Mouse (Mus musculus): ENCODE results near the gene Ifi202b. TPM values are rescaled to one million over a fixed set of nuclear protein-coding genes. Genes with fewer than 3 reads are reported as not detected.
"Not testable (repeated sequence)": the region's sequence is repeated elsewhere in the genome, so short reads cannot be mapped to it uniquely, and the experiment has no call there.

Ifi202b gene
- total RNA-seq (2021), result not detected

DNA sequence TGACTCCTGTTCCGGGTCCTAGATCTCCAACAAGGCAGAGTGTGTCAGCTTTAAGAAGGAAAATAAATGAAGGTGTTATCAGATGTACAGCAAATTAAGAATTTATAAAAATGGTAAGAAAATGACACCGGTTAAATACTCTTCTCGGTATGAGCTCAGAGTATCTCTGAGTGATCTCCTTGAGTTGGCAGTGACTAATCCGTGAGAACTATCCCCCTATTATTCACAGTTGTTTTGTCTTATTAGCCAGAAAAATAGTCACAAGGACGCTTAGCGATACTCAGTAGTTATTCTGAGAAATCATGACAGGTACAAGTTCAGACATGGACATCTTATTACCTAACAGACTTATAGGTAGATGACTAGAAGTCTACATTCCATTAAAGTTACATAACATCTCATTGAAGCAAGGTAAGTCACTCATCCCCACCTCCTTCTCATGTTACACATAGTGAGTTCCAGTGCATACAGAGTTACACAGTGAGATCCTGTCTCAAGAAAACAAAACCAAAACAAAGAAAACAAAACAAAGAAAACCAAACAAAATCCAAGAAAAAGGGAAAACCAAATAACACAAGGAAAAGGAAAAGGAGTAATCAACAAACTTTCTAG lies at the start of gene Ifi202b:
Gene Ifi202b (minus strand): TSS at position 51 of the 612 bp plus-strand sequence.
- intact Hi-C loops (cut with DNase I); DNase-seq (ENCODE audit: low spot score in 2 of 2): not testable (repeated sequence)

DNA sequence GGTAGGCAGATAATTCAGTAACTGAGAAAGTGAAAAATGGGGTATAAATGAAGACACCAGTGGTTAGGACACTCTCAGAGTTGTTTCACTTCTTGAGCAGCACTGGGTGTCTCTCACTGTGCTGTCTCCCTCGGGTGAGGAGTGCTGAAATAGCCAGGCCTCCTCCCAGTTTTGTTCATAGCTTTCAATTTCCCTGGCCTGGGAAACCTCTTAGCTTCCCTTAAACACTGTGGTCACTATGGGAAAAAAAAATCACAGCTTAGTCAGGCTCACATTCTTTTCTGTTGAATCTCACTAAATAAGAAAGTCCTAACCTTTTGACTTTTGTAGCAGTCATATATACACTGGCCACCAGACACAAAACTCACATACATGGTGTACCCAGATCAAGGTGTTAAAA lies 49.2 kb upstream of the Ifi202b start, which contains the start of gene Ifi205:
Gene Ifi205 (minus strand): TSS at position 113 of the 400 bp plus-strand sequence.
- DNase-seq (ENCODE audit: low spot score in 2 of 2), result no peak
- intact Hi-C loops (cut with DNase I), result no loop called here

DNA sequence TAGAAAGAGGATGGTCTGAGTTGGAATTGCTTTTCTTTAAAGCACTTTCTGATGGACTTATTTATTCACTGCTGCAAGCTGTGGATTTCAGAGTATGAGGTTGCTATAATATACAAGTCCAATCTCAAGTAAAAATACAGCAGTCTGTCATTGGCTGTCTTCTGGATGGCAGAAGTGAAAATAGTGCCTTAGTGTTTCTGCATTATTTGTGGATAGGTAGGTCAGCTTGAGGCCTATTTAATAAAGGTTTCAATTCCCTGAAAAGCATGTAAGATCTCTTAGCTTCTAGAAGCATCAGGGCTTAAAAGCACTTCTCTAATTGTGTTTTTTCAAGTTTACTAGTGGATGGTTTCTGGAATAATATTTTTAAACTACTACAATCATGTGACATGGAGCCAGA lies 24.5 kb upstream of the Ifi202b start:
- intact Hi-C loops (cut with DNase I); DNase-seq (ENCODE audit: low spot score in 2 of 2): not testable (repeated sequence)

DNA sequence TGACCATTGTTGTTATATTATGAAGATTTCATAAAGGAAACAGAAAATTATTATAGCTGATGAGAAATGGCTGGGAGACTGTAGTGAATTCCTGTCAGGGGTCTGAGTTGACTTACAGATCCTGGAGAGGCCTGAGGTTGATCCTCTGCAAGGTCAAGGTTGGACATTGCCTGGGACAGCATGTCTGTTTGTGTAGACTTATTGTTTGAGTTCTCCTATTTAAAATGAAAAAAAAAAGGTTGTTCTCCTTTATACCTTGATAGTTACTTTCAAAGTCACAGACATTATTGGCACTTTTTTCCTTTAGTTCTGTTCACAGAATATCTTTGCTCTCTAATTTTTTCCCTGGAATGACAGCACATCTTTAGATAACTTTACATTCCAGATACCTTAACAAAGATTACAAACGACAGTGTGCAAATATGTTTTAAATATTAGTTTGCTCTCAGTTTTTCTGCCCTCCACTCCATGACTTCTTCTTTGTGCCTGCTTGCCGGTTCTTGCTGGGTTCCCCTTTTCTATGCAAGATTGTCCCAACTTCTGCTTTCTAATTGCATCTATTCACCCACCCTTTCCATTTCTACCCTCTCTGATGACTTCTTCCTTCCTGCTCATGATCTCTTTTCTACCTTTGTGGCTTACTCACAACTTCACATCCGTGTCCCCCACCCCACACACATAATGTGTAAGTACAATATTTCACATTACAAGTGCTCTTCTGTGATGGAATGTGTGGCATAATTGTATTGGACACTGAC lies 22.0 kb upstream of the Ifi202b start:
- DNase-seq (ENCODE audit: low spot score in 2 of 2); intact Hi-C loops (cut with DNase I): not testable (repeated sequence)

DNA sequence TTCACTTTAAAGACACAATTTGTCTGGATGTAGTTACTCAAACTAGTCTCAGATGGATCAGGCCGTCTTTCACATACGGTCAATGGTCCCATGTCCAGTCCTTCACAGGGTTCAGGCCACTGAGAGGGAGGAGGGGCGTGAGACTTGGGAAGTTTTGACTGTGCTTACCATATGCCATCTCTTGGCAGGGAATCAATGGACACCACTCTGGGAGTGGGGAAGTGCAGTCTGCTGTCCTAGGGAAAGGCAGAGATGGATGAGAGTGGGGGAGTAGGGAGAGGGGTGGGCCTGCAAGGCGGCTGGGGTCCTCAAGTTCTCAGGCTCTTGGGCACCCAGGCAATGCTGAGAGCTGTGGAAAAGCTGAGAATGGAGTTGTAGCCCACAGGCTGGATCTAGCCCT lies 12.5 kb upstream of the Ifi202b start:
- no peak for DNase-seq (ENCODE audit: low spot score in 2 of 2)
- intact Hi-C loops (cut with DNase I), result no loop called here

DNA sequence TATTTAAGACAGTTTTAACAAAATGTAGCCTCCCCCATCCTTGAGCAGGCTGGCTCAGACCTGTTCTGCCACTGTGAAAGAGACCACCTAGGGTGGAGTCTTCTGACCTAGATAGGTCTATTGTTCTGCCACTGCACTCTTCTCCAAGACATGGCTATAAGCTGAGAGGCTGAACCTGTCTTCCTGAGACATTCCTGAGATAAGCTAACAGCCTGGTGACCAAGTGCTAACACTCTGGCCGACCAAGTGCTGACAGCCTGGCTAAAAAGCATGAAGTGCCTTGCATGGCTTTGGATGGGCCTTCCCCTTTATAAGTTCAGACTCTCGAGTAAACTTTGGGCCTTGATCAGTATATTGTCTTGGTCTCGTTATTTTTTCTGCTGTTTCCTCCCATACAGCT lies 1.5 kb downstream of the Ifi202b start:
- DNase-seq (ENCODE audit: low spot score in 2 of 2); intact Hi-C loops (cut with DNase I): not testable (repeated sequence)

DNA sequence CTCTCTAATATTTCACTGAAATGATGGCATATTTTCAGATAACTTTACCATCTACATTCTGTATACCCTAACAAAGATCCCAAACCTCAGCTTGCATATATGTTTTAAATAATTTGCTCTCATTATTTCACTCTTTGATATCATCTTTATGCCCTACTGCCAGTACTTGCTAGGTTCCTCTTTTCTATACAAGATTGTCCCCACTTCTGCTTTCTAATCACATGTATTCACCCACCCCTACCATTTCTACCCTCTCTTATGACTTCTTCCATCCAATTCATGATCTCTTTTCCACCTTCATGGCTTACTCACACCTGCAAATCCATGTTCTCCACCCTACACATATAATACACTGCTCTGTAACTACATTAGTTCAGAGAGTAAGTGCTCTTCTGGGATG lies 4.9 kb downstream of the Ifi202b start:
- intact Hi-C loops (cut with DNase I), result no loop called here
- no peak for DNase-seq (ENCODE audit: low spot score in 2 of 2)

DNA sequence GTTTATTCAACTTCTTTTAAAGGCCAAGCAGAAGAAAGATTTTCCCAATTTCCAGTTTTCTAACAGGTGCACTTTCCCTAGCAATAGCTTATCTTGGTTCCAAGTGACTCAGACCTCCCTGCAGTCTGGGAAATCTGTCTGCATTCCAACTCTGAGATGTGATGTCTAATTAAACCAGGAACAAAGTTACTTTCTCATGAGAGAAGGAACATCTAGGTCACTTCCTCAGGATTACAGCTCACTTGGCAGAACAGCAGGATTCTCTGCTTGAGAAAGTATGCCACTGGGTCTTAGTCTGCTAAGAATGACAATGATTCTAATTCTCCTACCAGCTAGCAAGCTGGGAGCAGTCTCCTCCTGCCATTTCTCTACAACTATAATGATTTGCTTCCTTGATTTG lies 9.4 kb downstream of the Ifi202b start:
- DNase-seq (ENCODE audit: low spot score in 2 of 2), result peak; percentile 5 to 82
- intact Hi-C loops (cut with DNase I), result no loop called here

DNA sequence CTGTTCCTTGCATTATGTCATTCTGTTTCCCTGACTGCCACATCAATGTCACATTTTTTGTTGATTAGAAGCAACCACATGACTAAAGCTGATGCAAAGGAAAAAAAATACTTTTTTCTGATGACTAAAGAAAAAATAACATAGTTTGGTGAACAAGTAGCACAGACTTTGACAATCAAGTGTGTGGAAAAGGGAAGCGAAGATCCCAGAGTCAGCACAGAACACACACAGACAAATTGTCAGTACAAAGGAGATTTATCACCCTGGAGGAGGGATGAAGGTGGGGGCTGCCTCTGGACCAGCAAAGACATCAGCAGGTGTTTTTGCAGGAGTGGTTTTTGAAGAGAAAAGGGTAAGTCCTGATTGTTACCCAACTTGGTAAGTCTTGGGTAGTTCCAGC lies 21.1 kb downstream of the Ifi202b start:
- DNase-seq (ENCODE audit: low spot score in 2 of 2); intact Hi-C loops (cut with DNase I): not testable (repeated sequence)

DNA sequence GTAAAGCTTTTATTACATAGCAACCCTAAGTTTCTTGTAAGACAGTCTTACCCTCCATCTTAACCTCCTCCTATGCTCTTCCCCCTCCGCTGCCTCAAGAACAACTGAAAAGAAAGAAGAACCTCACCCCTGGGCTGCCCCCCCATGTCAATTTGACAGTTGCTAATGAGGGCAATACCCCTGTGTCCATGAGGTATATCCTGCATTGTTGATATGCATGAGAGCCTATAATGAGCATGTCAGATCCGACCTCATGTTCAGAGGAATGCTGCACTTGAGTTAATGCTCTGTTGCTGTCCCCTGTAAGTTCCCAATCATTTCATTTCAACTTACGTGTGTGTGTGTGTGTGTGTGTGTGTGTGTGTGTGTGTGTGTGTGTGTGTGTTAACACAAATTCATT lies 22.5 kb downstream of the Ifi202b start:
- intact Hi-C loops (cut with DNase I), result not testable (repeated sequence)

DNA sequence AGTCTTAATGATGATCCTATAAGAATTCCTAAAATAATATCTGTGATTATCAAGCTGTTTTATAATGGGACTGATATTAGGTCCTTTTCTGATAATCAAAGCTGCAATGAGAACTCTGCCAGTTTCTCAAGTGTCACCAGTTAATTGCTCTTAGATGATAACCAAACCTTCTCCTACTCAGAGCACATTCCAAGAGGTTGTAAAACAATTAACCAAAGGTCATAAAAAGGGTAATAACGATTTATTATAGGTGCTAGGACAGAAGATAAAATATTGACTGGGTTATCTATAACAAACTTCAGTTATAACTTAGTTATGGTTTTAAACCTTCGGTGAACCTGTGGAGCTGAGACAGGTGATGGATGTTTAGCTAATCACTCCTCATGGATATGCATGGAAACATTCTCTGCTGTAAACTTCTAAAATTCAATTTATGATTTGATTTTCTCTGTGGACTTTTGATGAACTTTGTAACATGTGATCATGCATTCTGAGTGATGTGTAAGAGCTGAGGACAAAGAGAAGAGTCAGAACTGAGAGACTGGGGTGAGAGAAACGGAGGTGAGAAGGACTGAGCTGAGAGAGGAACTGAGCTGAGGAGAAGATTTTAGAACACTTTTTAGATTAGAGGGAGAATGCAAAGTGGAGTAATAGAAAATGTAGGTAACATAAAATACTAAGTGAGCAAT lies 26.6 kb downstream of the Ifi202b start:
- intact Hi-C loops (cut with DNase I); DNase-seq (ENCODE audit: low spot score in 2 of 2): not testable (repeated sequence)

More for the DNA sequence above, 22.5 kb downstream of the Ifi202b start:
- not testable (repeated sequence) for DNase-seq (ENCODE audit: low spot score in 2 of 2)

DNA sequence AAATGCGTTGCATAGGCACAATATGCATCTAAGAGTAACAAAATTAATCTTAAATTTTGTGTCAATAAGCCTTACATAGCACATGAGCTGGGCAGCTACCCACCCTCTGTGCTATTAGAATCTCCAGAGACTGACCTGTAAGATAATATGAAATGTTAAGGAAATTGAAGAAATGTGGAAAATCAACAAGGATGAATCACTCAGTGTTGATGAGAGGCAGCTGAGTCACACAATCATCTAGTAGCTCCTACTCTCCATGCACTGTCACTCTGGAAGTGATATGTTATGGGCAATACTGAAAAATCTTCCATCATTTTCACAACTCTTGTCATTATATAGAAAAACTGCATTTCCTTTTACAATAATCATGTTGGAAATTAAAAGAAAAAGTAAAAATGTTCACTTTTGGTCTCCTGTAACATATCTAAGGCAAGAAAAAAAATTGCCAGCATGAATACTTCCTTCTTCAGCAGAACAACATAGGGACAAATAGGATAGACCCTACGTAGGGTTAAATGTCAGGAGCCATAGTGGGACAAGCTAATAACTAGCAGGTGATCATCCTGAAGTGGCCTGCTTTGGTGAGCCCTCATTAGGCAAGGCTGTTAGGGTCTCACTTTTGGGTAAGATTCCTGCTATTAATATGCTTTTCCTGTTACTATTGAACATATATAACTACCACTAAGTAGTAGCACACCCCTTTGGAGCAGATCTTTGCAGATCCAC lies 27.3 kb downstream of the Ifi202b start:
- intact Hi-C loops (cut with DNase I), result no loop called here
- no peak for DNase-seq (ENCODE audit: low spot score in 2 of 2)

DNA sequence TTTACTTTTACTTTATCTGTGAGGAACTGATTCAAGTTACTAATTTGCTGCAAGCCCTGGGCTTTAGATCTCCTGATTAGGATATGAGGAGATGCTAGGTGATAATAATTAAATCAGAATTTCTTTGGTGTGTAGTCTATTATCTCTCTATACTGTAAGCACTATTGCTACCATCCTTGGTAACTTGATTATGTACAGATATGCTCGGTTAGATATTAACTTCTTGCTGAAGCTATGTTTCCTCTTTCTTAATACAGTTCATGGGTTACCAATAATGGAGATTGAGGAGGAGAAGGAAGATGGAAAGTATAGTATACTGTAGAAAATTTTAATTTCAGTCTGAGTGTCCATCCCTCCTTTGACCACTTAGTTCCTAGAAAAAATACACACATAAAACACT lies 29.0 kb downstream of the Ifi202b start:
- intact Hi-C loops (cut with DNase I), result no loop called here

DNA sequence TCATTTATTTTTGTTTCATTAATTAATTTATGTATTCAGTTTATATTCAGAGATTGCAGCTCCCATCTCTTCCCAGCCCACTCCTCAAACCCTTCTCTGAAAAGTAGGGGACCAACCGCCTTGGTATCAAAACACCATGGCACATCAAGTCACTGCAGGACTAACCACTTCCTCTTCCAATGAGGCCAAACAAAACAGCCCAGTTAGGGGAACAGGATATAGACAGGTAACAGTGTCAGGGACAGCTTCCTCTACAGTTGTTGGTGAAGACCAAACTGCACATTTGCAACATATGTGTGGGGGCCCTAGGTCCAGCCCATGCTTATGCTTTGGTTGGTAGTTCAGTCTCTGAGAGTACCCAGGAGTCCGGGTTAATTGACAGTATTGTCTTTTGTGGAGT lies 33.5 kb downstream of the Ifi202b start:
- intact Hi-C loops (cut with DNase I), result not testable (repeated sequence)

More for the DNA sequence above, 29.0 kb downstream of the Ifi202b start:
- DNase-seq (ENCODE audit: low spot score in 2 of 2), result no peak

DNA sequence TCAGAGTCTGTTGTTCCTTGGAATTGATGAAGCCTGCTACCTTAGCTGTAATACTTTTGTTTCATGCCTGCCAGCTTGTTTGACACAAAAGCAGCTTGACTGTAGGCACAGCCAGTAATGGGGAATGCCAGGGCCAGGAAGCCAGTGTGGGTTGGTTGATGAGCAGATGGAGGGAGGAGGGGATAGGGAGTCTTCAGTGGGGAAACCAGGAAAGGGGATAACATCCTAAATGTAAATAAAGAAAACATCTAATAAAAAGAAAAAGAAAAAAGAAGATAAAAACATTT lies 39.8 kb downstream of the Ifi202b start:
- DNase-seq (ENCODE audit: low spot score in 2 of 2), result peak in 1 of 2 experiments; percentile 9
- intact Hi-C loops (cut with DNase I), result not testable (repeated sequence)

More for the DNA sequence above, 33.5 kb downstream of the Ifi202b start:
- not testable (repeated sequence) for DNase-seq (ENCODE audit: low spot score in 2 of 2)

DNA sequence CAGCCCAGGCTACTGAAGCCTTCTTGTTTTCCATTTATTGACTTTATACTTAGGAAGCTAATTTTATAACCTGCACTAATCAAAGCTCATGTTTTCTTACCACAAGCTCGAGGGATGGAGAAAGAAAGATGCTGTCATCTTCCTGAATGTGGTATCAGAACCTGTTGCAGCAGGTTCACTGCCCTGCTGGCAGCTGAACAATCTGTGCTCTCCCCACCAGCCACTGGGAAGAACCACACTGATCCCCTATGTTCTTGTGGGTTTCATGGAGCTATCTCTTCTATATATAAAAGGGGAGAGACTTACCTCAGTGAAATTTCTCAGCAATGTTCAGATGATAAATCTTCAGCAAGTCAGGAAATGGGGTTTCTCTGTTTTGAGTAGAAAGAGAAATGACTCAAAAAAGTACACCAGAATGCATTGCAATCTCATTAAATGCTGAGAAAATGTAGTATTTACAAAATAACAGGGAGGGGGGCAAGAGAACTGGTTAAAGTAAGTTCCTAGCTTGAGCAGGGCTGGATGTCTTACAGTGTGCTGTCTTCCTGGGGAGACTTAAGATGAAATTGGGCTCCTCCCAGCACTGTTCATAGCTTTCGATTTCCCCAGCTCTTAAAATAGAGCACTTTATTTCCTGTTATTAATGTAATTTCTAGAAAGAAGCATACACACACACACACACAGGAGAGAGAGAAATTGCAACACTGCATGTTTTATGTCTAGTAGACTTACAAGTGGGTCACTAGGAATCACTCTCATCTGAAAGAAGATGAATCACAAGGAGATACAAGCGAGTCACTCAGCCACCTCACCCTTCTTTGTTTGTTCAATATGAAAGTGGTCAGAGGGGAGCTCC lies 40.4 kb downstream of the Ifi202b start, which contains the start of the genes Mndal and Ifi203:
Gene Mndal (minus strand): TSS at position 568 of the 856 bp plus-strand sequence.
Gene Ifi203 (minus strand): TSS at position 749 of the 856 bp plus-strand sequence.
- intact Hi-C loops (cut with DNase I); DNase-seq (ENCODE audit: low spot score in 2 of 2): not testable (repeated sequence)

DNA sequence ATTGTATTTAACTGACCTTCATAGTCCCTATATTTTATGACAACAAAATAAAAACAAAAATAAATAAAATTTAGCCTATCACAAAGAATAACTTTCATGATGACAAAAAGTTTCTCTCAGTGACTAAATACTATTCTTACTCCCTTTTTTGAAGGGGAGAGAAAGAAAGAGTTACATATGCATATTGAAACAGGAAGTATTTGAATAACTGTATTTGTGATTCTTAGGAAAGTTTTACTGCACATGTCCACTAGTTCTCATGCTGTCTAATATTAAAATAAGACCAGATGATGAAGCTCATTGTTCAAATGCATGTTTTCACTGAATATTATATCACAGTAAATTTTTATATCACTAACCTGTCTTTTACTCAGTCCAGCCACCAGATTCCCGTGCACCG lies 41.0 kb downstream of the Ifi202b start:
- intact Hi-C loops (cut with DNase I), result not testable (repeated sequence)

DNA sequence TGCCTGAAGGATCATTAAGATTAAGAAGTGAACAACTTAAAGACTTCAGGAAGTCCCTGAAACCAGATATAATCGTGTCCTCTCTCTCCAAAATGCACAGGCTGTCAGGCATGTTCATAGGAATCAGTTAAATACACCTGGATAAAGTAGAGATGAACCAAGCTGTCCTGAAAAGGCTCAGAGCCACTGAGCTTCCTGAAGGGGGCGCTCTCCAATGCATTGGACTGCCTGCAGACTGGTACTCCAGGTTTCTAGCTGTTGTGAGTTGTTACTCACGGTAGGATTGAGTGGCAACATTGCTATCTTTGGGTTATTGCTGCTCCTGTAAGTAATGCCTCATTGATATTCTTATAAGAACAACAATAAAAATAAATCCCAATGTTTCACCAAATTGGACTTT lies 63.3 kb downstream of the Ifi202b start:
- intact Hi-C loops (cut with DNase I); DNase-seq (ENCODE audit: low spot score in 2 of 2): not testable (repeated sequence)

More for the DNA sequence above, 41.0 kb downstream of the Ifi202b start:
- not testable (repeated sequence) for DNase-seq (ENCODE audit: low spot score in 2 of 2)

DNA sequence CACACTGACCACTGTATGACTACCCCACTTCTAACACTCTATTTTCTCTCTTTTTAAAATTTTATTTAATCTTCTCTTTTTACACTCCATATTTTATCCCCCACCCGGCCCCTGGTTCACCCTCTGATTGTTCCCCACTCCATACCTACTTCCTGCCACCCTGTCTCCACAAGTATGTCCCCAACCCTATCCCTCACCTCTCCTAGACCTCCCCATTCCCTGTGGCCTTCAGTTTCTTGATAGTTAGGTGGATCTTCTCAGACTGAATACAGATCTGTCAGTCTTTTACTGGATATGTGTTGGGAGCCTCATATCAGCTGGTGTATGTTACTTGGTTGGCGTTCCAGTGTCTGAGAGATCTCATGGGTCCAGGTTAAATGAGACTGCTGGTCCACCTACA lies 68.0 kb downstream of the Ifi202b start:
- intact Hi-C loops (cut with DNase I), result no loop called here
- no peak for DNase-seq (ENCODE audit: low spot score in 2 of 2)
